In the genomic region with DNA sequence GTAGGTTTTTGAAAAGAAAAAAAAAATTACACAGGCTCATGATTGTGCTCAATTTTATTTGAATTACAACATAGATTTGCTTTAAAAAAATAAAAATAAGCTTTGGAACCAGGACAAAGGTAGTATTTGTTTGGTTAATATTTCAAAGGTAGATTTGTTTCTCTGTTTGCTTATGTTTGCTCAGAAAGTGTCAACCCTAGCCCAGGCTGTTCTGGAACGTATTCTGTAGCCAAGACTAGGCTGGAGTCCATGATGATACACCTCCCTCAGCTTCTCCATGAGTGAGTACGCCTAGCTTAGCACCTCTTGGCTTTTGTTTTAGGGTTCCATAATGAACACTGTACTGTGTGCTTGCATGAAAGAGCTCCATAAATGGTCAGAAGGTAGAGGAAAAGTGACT, we compare ENCODE assay signal across 32 mouse cellular contexts.
"Had no signal": no experiment of that assay in that cellular context is flagged by ENCODE, and none has a peak within 500 bp of the region (broad histone marks: within the 10 kb centered on the region; RNA-seq: fewer than 3 reads in every experiment).

No protein-coding gene starts in this region.

- ATAC-seq: hindbrain, embryonic 16.5 days; hindbrain, postnatal 0 days; inflammation-experienced regulatory T-cells, adult 6 months; intestine, embryonic 15.5 days; intestine, embryonic 16.5 days; intestine, postnatal 0 days had no signal

- H3K27ac ChIP-seq: heart, adult 2 months; heart, embryonic 10.5 days; heart, embryonic 13.5 days; heart, embryonic 15.5 days; hindbrain, embryonic 10.5 days; hindbrain, embryonic 12.5 days; hindbrain, embryonic 13.5 days; hindbrain, embryonic 14.5 days; hindbrain, embryonic 15.5 days; hindbrain, postnatal 0 days; intestine, embryonic 15.5 days; kidney, embryonic 15.5 days; kidney, postnatal 0 days; layer of hippocampus, adult 2 months; left cerebral cortex, adult 2 months had no signal

- H3K36me3 ChIP-seq: heart, embryonic 10.5 days; heart, embryonic 12.5 days; heart, embryonic 13.5 days; heart, embryonic 15.5 days; hindbrain, embryonic 10.5 days; hindbrain, embryonic 12.5 days; hindbrain, embryonic 13.5 days; hindbrain, embryonic 15.5 days; intestine, embryonic 15.5 days; kidney, embryonic 15.5 days had no signal

- H3K4me2 ChIP-seq: heart, embryonic 11.5 days; heart, embryonic 12.5 days; heart, embryonic 13.5 days; heart, embryonic 15.5 days; hindbrain, embryonic 12.5 days; hindbrain, embryonic 13.5 days; hindbrain, embryonic 14.5 days; hindbrain, embryonic 15.5 days; intestine, embryonic 15.5 days; kidney, embryonic 15.5 days had no signal

- H3K9ac ChIP-seq: heart, embryonic 12.5 days; heart, embryonic 13.5 days; heart, embryonic 15.5 days; hindbrain, embryonic 12.5 days; hindbrain, embryonic 13.5 days; hindbrain, embryonic 14.5 days; hindbrain, embryonic 15.5 days; intestine, embryonic 15.5 days; kidney, embryonic 15.5 days had no signal

- H3K27me3 ChIP-seq: heart, embryonic 12.5 days; heart, embryonic 13.5 days; heart, embryonic 15.5 days; hindbrain, embryonic 12.5 days; hindbrain, embryonic 13.5 days; hindbrain, embryonic 15.5 days; intestine, embryonic 15.5 days; kidney, embryonic 15.5 days had no signal

- H3K9me3 ChIP-seq: heart, embryonic 10.5 days; heart, embryonic 12.5 days; heart, embryonic 13.5 days; heart, embryonic 15.5 days; hindbrain, embryonic 10.5 days; hindbrain, embryonic 12.5 days; hindbrain, embryonic 13.5 days; hindbrain, embryonic 15.5 days; intestine, embryonic 15.5 days; kidney, embryonic 15.5 days had no signal

- H3K4me1 ChIP-seq: heart, embryonic 10.5 days; heart, embryonic 12.5 days; heart, embryonic 13.5 days; heart, embryonic 15.5 days; hindbrain, embryonic 10.5 days; hindbrain, embryonic 12.5 days; hindbrain, embryonic 13.5 days; hindbrain, embryonic 15.5 days; intestine, embryonic 15.5 days; kidney, embryonic 15.5 days had no signal

- DNase-seq: heart, adult 18-20 months; heart, adult 2 months; heart, postnatal 10 days; heart, postnatal 14 days; heart, postnatal 36 days; heart, postnatal 4 days; kidney, adult 11 months; kidney, adult 18-20 months; kidney, postnatal 14 days; kidney, postnatal 4 days; layer of hippocampus, adult 9-11 months; layer of hippocampus, postnatal 36 days had no signal

- H3K4me3 ChIP-seq: heart, adult 2 months; heart, embryonic 10.5 days; heart, embryonic 12.5 days; heart, embryonic 13.5 days; heart, embryonic 15.5 days; hindbrain, embryonic 10.5 days; hindbrain, embryonic 12.5 days; hindbrain, embryonic 13.5 days; hindbrain, embryonic 15.5 days; intestine, embryonic 15.5 days; kidney, embryonic 15.5 days; layer of hippocampus, adult 2 months; left cerebral cortex, adult 2 months had no signal
